Mouse (Mus musculus) megakaryocyte, embryonic 14.5 days (primary cell): ENCODE results near the gene Epop.

ENCODE experiments used
- FLI1 ChIP-seq: IDR thresholded peaks from 2 replicates; pipeline ENCODE4 v1.6.1; 2012; ENCODE audit warnings: low read length, inconsistent platforms, mixed read lengths
- GATA1 ChIP-seq: IDR thresholded peaks from 3 replicates; pipeline ENCODE4 v1.6.1; 2012; ENCODE audit warnings: mixed read lengths, low read length, inconsistent platforms, borderline replicate concordance

GRCm38 (mm10) chr11:97661648-97662133, 32.2 kb upstream of the Epop start:
- TF ChIP-seq GATA1 (no peak), FLI1 (no peak)
